9 mouse cellular contexts compared by ENCODE assay signal in genomic region chr10:8682900-8683299, GRCm38 (mm10).
A peak's percentile ranks its signal among the peaks of the same experiment; 100 is the strongest.
DNase-seq lines count a peak whose midpoint lies in the region; ATAC-seq and TF ChIP-seq lines count a peak whose summit lies in the region.
"Had no signal": no experiment of that assay in that cellular context is flagged by ENCODE, and none has a peak within 500 bp of the region (broad histone marks: within the 10 kb centered on the region; RNA-seq: fewer than 3 reads in every experiment).

No protein-coding gene starts in this region.

- H3K27me3 ChIP-seq in heart, embryonic 11.5 days (ENCODE audit: control insufficient read depth, insufficient read depth, low read length): no peaks in the 10 kb centered on the region
- no peaks in the 10 kb centered on the region for H3K27me3 ChIP-seq in embryonic facial prominence, embryonic 10.5 days (replicated peaks; ENCODE audit: low read depth, poor library complexity, severe bottlenecking)
- no peaks in the 10 kb centered on the region for H3K27me3 ChIP-seq in lung, embryonic 14.5 days (ENCODE audit: insufficient read depth, low read length)
- H3K27me3 ChIP-seq: limb, embryonic 12.5 days had no signal

- 20% methylated on average over 4 of the region's 4 CpGs for WGBS in heart, embryonic 11.5 days (ENCODE audit: insufficient replicate concordance)
- 26% methylated on average over 4 of the region's 4 CpGs for WGBS in embryonic facial prominence, embryonic 10.5 days
- WGBS in lung, embryonic 14.5 days: 11% methylated on average over 4 of the region's 4 CpGs

- H3K4me3 ChIP-seq in heart, embryonic 11.5 days (ENCODE audit: low read depth, low read length): no peak overlapping the region
- no peak overlapping the region for H3K4me3 ChIP-seq in embryonic facial prominence, embryonic 10.5 days
- H3K4me3 ChIP-seq in lung, embryonic 14.5 days (ENCODE audit: low read depth, low read length): no peak overlapping the region
- H3K4me3 ChIP-seq: limb, embryonic 12.5 days had no signal

- H3K4me2 ChIP-seq in heart, embryonic 11.5 days: no peak overlapping the region
- no peak overlapping the region for H3K4me2 ChIP-seq in lung, embryonic 14.5 days
- H3K4me2 ChIP-seq: limb, embryonic 12.5 days had no signal

- peak; percentile 92 for TF ChIP-seq CTCF in lung, embryonic 14.5 days (IDR thresholded peaks at IDR 0.05; ENCODE audit: low read depth)

- ATAC-seq in heart, embryonic 11.5 days (replicated peaks; ENCODE audit: insufficient number of reproducible peaks, low FRiP score, low TSS enrichment): no peak
- no peak for ATAC-seq in lung, embryonic 14.5 days (ENCODE audit: insufficient read depth)

- no peak overlapping the region for H3K9ac ChIP-seq in heart, embryonic 11.5 days (ENCODE audit: low read depth, low read length)
- no peak overlapping the region for H3K9ac ChIP-seq in lung, embryonic 14.5 days
- H3K9ac ChIP-seq: limb, embryonic 12.5 days had no signal

- no peaks in the 10 kb centered on the region for H3K4me1 ChIP-seq in heart, embryonic 11.5 days (ENCODE audit: control insufficient read depth, insufficient read depth, low read length)
- no peaks in the 10 kb centered on the region for H3K4me1 ChIP-seq in embryonic facial prominence, embryonic 10.5 days
- H3K4me1 ChIP-seq in lung, embryonic 14.5 days (ENCODE audit: insufficient read depth): no peaks in the 10 kb centered on the region
- H3K4me1 ChIP-seq: limb, embryonic 12.5 days had no signal

- H3K27ac ChIP-seq in heart, embryonic 11.5 days (ENCODE audit: low read depth, low read length): no peak overlapping the region
- H3K27ac ChIP-seq in embryonic facial prominence, embryonic 10.5 days (replicated peaks): no peak overlapping the region
- no peak overlapping the region for H3K27ac ChIP-seq in lung, embryonic 14.5 days (ENCODE audit: low read depth)
- H3K27ac ChIP-seq: limb, embryonic 12.5 days had no signal

- DNase-seq in heart, adult 18-20 months: peak; percentile 29 to 74
- DNase-seq in B cell, adult 2 months: peak; percentile 52 to 57
- peak; percentile 56 for DNase-seq in adrenal gland, postnatal 14 days
- peak; percentile 65 for DNase-seq in embryonic facial prominence, embryonic 10.5 days (ENCODE audit: low spot score)
- peak; percentile 47 for DNase-seq in kidney, adult 9 months
- DNase-seq in lung, embryonic 14.5 days: peak; percentile 90
- peak; percentile 9 for DNase-seq in spleen, adult 12 weeks (ENCODE audit: low spot score)

- no peaks in the 10 kb centered on the region for H3K36me3 ChIP-seq in heart, embryonic 11.5 days (ENCODE audit: control insufficient read depth, insufficient read depth, low read length)
- no peaks in the 10 kb centered on the region for H3K36me3 ChIP-seq in embryonic facial prominence, embryonic 10.5 days (replicated peaks)
- no peaks in the 10 kb centered on the region for H3K36me3 ChIP-seq in lung, embryonic 14.5 days (ENCODE audit: insufficient read depth)
- H3K36me3 ChIP-seq: limb, embryonic 12.5 days had no signal

- peaks cover 3% of the 10 kb centered on the region for H3K9me3 ChIP-seq in heart, embryonic 11.5 days (replicated peaks; ENCODE audit: control insufficient read depth, low read length)
- H3K9me3 ChIP-seq in embryonic facial prominence, embryonic 10.5 days: peaks cover 3% of the 10 kb centered on the region
- no peaks in the 10 kb centered on the region for H3K9me3 ChIP-seq in lung, embryonic 14.5 days (ENCODE audit: low read depth, low read length)
- H3K9me3 ChIP-seq: limb, embryonic 12.5 days had no signal

Comparison
In these comparisons a context has a peak if more than half of its experiments do, and no peak if none do; other contexts are left out.
1. DNase-seq: peak in every context shown above with its lines; median percentile 90 in lung, embryonic 14.5 days; 65 in embryonic facial prominence, embryonic 10.5 days; 56 in adrenal gland, postnatal 14 days; 54 in B cell, adult 2 months; 52 in heart, adult 18-20 months; 47 in kidney, adult 9 months; 9 in spleen, adult 12 weeks.